Mouse (Mus musculus) liver, adult 2 months (tissue): ENCODE data around the gene Mical2. TPM values are rescaled to one million over a fixed set of nuclear protein-coding genes. Genes with fewer than 3 reads are reported as not detected.
A peak's percentile ranks its signal among the peaks of the same experiment; 100 is the strongest.

Experiments
- DNase-seq: peaks from one replicate; pipeline ENCODE4 v3.0.0-alpha.2; 2011; ENCODE audit warnings: low read depth, low spot score; ENCODE audit errors: extremely low read depth
- H3K27ac ChIP-seq: fragments of 200-500 bp; replicated peaks from 2 replicates; pipeline ENCODE4 v1.5.1; 2012; ENCODE audit warnings: low read depth, mild to moderate bottlenecking, control low read depth, inconsistent platforms, low read length; ENCODE audit not compliant: insufficient read depth
- H3K27me3 ChIP-seq: fragments of 200-500 bp; 2 replicates; pipeline ENCODE4 v1.6.1; 2012; ENCODE audit warnings: mild to moderate bottlenecking, moderate library complexity, low read length, inconsistent platforms; ENCODE audit not compliant: control insufficient read depth, insufficient read depth
- H3K36me3 ChIP-seq: fragments of 200-500 bp; 2 replicates; pipeline ENCODE4 v1.6.1; 2012; ENCODE audit warnings: low read length, inconsistent platforms; ENCODE audit not compliant: control insufficient read depth, insufficient read depth
- H3K4me1 ChIP-seq: fragments of 200-500 bp; 2 replicates; pipeline ENCODE4 v1.6.1; 2011; ENCODE audit warnings: low read length; ENCODE audit not compliant: control insufficient read depth, insufficient read depth
- H3K4me3 ChIP-seq: fragments of 200-500 bp; 2 replicates; pipeline ENCODE4 v1.5.1; 2011; ENCODE audit warnings: low read depth, mild to moderate bottlenecking, control low read depth, low read length, moderate library complexity; ENCODE audit not compliant: insufficient read depth
- H3K79me2 ChIP-seq: fragments of 200-500 bp; 2 replicates; pipeline ENCODE4 v1.6.1; 2012; ENCODE audit warnings: inconsistent platforms, mild to moderate bottlenecking, low read length, moderate library complexity; ENCODE audit not compliant: control insufficient read depth, insufficient read depth
- H3K9ac ChIP-seq: fragments of 200-500 bp; 2 replicates; pipeline ENCODE4 v1.6.1; 2012; ENCODE audit warnings: low read depth, mild to moderate bottlenecking, control low read depth, inconsistent platforms, low read length
- CTCF ChIP-seq: fragments of 200-500 bp; IDR thresholded peaks from 2 replicates; pipeline ENCODE4 v1.5.1; 2011; ENCODE audit warnings: low read depth, low read length, control low read depth
- POLR2A ChIP-seq: fragments of 200-500 bp; IDR thresholded peaks from 2 replicates; pipeline ENCODE4 v1.6.1; 2011; ENCODE audit warnings: low read length, control low read depth; ENCODE audit not compliant: insufficient read depth; ENCODE audit errors: extremely low read depth
- WGBS: fragments of 180-500 bp; shearing (Covaris S2); methylation state at CpG from one replicate; pipeline ENCODE4 v1.1.7; 2018; 5-methylcytosine and 5-hydroxymethylcytosine counted together
- polyA plus RNA-seq: library from polyadenylated mRNA; depleted of rRNA; stranded (reverse); fragments of >200 nt; gene quantifications from 2 replicates; pipeline ENCODE4 v1.2.3, GENCODE M21; 2012
- total RNA-seq: library from RNA; depleted of rRNA; stranded (reverse); fragments of >200 nt; gene quantifications from 2 replicates; pipeline ENCODE4 v1.2.3, GENCODE M21; 2014

Mical2 gene
- total and polyA plus RNA-seq, 2 experiments: 4.1 to 6.9 TPM

- no peak for DNase-seq
- no peak overlapping the region for H3K27ac ChIP-seq
- no peaks in the 10 kb centered on the region for H3K27me3 ChIP-seq
- no peaks in the 10 kb centered on the region for H3K79me2 ChIP-seq
- H3K36me3 ChIP-seq: no peaks in the 10 kb centered on the region
- H3K4me1 ChIP-seq: peaks cover 21% of the 10 kb centered on the region
- no peak for TF ChIP-seq CTCF
- no peak for TF ChIP-seq POLR2A
- H3K9ac ChIP-seq: no peak overlapping the region
- no peak overlapping the region for H3K4me3 ChIP-seq
- WGBS: 61% methylated on average over 5 of the region's 5 CpGs
Measured at GRCm38 (mm10) chr7:112203937-112204336, 21.7 kb upstream of the Mical2 start.

DNA sequence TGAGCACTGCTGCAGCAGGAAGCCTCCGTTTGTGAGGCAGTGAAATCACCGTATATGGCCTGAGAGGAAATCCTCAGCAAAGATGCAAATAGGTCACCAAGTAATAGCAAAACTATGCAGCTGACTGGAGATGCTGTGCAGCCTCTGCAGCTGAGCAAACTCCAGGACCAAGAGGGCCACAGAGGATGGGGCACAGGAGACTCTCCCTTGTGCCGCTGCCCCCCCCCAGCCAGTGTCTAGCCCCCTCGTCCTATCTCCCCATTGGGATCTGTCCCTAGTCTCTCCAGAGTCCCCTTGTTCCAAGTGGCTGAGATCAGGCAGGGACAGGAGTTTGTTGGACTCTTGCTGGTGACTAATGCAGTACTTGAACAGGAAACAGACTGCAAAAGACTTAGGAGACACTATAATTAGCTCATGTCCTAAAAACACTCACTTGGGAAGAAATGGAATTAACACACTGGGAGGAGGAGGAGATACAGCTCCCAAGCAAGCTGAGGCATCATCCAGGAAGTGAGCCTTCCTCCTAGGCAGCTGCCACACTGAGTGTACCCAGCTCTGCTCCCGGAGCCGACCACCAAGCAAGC is 21.2 kb upstream of the Mical2 start:
- no peak for TF ChIP-seq POLR2A
- TF ChIP-seq CTCF: no peak
- Histone ChIP-seq H3K9ac (no peak overlapping the region), H3K27me3 (no peaks in the 10 kb centered on the region), H3K4me3 (no peak overlapping the region), H3K27ac (no peak overlapping the region), H3K36me3 (no peaks in the 10 kb centered on the region), H3K4me1 (peaks cover 25% of the 10 kb centered on the region), H3K79me2 (no peaks in the 10 kb centered on the region)
- WGBS: 75% methylated on average over 6 of the region's 6 CpGs
- no peak for DNase-seq

- no peak overlapping the region for H3K27ac ChIP-seq
- no peak for TF ChIP-seq POLR2A
- TF ChIP-seq CTCF: no peak
- WGBS: over 99% methylated on average over 6 of the region's 6 CpGs
Measured at GRCm38 (mm10) chr7:112205513-112205912, 20.1 kb upstream of the Mical2 start.

GRCm38 (mm10) chr7:112207717-112208116 is 17.9 kb upstream of the Mical2 start:
- Histone ChIP-seq H3K27ac (peak overlapping the region; percentile 60), H3K27me3 (no peaks in the 10 kb centered on the region), H3K9ac (no peak overlapping the region), H3K4me3 (no peak overlapping the region), H3K79me2 (no peaks in the 10 kb centered on the region), H3K36me3 (no peaks in the 10 kb centered on the region), H3K4me1 (peaks cover 21% of the 10 kb centered on the region)
- WGBS: 18% methylated on average over 6 of the region's 6 CpGs
- TF ChIP-seq CTCF (peak; percentile 39), POLR2A (no peak)
- DNase-seq: peak; percentile 94

More at GRCm38 (mm10) chr7:112205513-112205912, 20.1 kb upstream of the Mical2 start:
- peaks cover 27% of the 10 kb centered on the region for H3K4me1 ChIP-seq
- H3K36me3 ChIP-seq: no peaks in the 10 kb centered on the region
- no peak overlapping the region for H3K9ac ChIP-seq
- DNase-seq: no peak
- no peaks in the 10 kb centered on the region for H3K27me3 ChIP-seq
- H3K4me3 ChIP-seq: no peak overlapping the region
- H3K79me2 ChIP-seq: no peaks in the 10 kb centered on the region

- no peaks in the 10 kb centered on the region for H3K27me3 ChIP-seq
- H3K4me1 ChIP-seq: peaks cover 21% of the 10 kb centered on the region
- no peak overlapping the region for H3K4me3 ChIP-seq
- H3K36me3 ChIP-seq: no peaks in the 10 kb centered on the region
- H3K9ac ChIP-seq: no peak overlapping the region
- 43% methylated on average over 10 of the region's 10 CpGs for WGBS
- TF ChIP-seq CTCF: no peak
- no peaks in the 10 kb centered on the region for H3K79me2 ChIP-seq
- peak overlapping the region; percentile 57 for H3K27ac ChIP-seq
- DNase-seq: peak; percentile 79
Measured at GRCm38 (mm10) chr7:112208323-112209167, 17.1 kb upstream of the Mical2 start.

DNA sequence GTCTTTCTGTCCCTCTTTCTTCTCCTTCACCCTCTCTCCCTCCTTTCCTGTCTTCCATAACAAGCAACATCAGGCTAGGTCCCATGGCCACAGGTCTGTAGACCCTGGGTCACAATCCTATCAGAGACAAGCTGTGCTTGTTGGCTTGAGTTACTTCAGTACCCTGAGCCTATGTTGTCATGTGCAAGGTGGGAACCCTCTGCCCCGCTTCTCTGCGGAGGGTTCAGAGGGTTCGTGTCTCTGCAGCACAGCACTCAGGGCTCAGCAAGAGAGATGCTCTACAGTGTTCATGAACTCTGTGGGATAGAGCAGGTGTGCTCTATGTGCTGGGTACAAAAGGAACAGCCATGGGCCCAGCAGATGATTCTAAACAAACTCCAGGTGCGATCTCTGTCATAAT is 16.0 kb upstream of the Mical2 start:
- DNase-seq: no peak
- H3K27ac ChIP-seq: no peak overlapping the region
- no peak overlapping the region for H3K4me3 ChIP-seq
- peaks cover 21% of the 10 kb centered on the region for H3K4me1 ChIP-seq
- no peaks in the 10 kb centered on the region for H3K79me2 ChIP-seq
- WGBS: 92% methylated on average over 4 of the region's 4 CpGs
- H3K27me3 ChIP-seq: no peaks in the 10 kb centered on the region
- TF ChIP-seq CTCF: no peak
- TF ChIP-seq POLR2A: no peak
- no peaks in the 10 kb centered on the region for H3K36me3 ChIP-seq
- H3K9ac ChIP-seq: no peak overlapping the region
